Mouse (Mus musculus) forebrain, embryonic 12.5 days (tissue): ENCODE data around the gene Golgb1. TPM values are rescaled to one million over a fixed set of nuclear protein-coding genes. Genes with fewer than 3 reads are reported as not detected.

Experiments
- ATAC-seq: fragments of 200-750 bp; cut with Nextera tagmentation; 2 replicates; pipeline ENCODE4 v1.8.0; 2017; ENCODE audit warnings: moderate TSS enrichment; ENCODE audit not compliant: low FRiP score
- H3K27ac ChIP-seq: fragments of 300-500 bp; sonication (generic); 2 replicates; pipeline ENCODE4 v1.5.1; 2016; ENCODE audit warnings: mild to moderate bottlenecking
- H3K27me3 ChIP-seq: fragments of 300-500 bp; sonication (generic); 2 replicates; pipeline ENCODE4 v1.6.1; 2016; ENCODE audit warnings: mild to moderate bottlenecking
- H3K36me3 ChIP-seq: fragments of 300-500 bp; sonication (generic); replicated peaks from 2 replicates; pipeline ENCODE4 v1.6.1; 2016; ENCODE audit warnings: mild to moderate bottlenecking
- H3K4me1 ChIP-seq: fragments of 300-500 bp; sonication (generic); 2 replicates; pipeline ENCODE4 v1.6.1; 2016
- H3K4me2 ChIP-seq: fragments of 300-500 bp; sonication (generic); 2 replicates; pipeline ENCODE4 v1.6.1; 2016; ENCODE audit warnings: mild to moderate bottlenecking, moderate library complexity
- H3K4me3 ChIP-seq: fragments of 300-500 bp; sonication (generic); replicated peaks from 2 replicates; pipeline ENCODE4 v1.5.1; 2016; ENCODE audit warnings: mild to moderate bottlenecking
- H3K9ac ChIP-seq: fragments of 300-500 bp; sonication (generic); 2 replicates; pipeline ENCODE4 v1.6.1; 2016; ENCODE audit warnings: mild to moderate bottlenecking
- H3K9me3 ChIP-seq: fragments of 300-500 bp; sonication (generic); 2 replicates; pipeline ENCODE4 v1.6.1; 2016
- WGBS: fragments of 180-500 bp; shearing (Covaris S2); methylation state at CpG from one replicate; pipeline ENCODE4 v1.1.7; 2016; 5-methylcytosine and 5-hydroxymethylcytosine counted together
- polyA plus RNA-seq: library from polyadenylated mRNA; unstranded; fragments of >200 nt; fragmentation: Nextera tagmentation; extraction: Ambion mirVana; gene quantifications from 2 replicates; pipeline ENCODE4 v1.2.1, GENCODE M21; 2016

The Golgb1 gene
- polyA plus RNA-seq, 1 experiment from 2014 or later, result 74.7 TPM

DNA sequence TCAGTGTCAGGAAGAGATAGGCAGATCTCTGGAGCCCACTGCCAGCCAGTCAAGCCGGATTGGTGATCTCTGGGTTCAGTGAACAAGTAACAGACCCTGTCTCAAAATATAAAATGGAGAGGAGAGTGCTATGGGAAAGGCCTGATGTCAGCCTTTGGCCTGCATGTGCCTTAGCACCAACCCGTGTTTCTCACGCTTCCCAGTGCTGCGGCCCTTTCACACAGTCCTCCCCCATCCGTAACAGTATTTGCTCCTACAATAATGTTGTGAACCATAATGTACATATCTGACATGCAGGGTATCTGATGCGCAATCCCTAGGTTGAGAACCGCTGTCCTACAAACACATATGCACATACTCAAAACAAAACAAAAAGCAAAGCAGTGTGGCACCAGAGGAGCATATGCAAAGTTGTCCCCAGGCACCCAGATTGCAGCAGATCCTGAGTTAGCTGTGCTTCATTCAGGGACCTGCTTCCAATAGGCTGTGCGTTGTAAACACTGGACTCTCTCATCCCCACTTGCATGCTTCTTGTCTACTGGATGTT is 46.2 kb downstream of the Golgb1 start:
- H3K4me1 ChIP-seq, result no peaks in the 10 kb centered on the region
- H3K27ac ChIP-seq, result no peak overlapping the region
- ATAC-seq, result no peak
- no peak overlapping the region for H3K4me3 ChIP-seq
- no peaks in the 10 kb centered on the region for H3K9me3 ChIP-seq
- no peak overlapping the region for H3K4me2 ChIP-seq
- no peak overlapping the region for H3K9ac ChIP-seq
- peaks cover 42% of the 10 kb centered on the region for H3K36me3 ChIP-seq
- H3K27me3 ChIP-seq, result no peaks in the 10 kb centered on the region
- WGBS, result 90% methylated on average over 8 of the region's 8 CpGs

DNA sequence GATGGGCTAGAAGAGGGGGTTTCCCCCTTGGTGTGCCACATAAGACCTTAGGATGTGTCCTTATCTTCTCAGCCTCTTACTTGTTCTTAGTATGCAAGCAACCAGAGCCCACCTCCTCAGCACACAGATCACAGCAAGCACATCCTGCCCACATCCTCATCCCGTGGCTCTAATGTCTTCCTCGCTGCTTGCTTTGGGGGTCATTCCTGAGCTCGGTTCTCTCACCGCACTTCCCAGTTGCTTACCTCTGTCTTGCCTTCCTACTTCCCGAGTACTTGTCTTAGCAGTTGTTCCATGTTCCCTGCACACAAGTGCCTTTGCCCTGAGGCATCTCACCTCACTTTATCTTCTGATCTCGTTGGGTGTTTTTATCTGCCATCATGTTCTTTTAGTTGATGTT is 47.0 kb downstream of the Golgb1 start:
- Histone ChIP-seq H3K27ac (no peak overlapping the region), H3K36me3 (peaks cover 43% of the 10 kb centered on the region), H3K9me3 (no peaks in the 10 kb centered on the region), H3K4me3 (no peak overlapping the region), H3K4me1 (no peaks in the 10 kb centered on the region), H3K9ac (no peak overlapping the region), H3K4me2 (no peak overlapping the region), H3K27me3 (no peaks in the 10 kb centered on the region)
- no peak for ATAC-seq
- WGBS, result 93% methylated on average over 6 of the region's 6 CpGs

DNA sequence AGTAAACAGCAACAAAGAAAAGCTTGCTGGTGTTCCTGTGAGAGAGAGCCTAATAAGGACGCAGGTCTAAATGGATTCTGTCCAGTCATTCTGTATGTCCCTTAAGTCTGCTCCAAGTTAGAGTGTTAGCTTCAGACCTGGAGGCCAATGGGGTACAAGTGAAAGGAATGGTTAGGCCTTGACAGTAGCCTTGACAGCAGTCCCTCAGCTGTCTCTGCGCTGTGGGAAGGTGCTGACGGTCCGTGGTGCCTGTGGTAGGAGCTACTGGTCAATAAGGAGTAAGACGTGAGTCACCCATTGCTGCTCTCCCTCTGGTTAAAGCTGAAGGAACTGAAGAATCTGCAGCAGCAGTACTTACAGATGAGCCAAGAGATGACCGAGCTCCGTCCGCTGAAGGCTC is 49.4 kb downstream of the Golgb1 start:
- Histone ChIP-seq H3K4me3 (no peak overlapping the region), H3K27me3 (no peaks in the 10 kb centered on the region), H3K9ac (no peak overlapping the region), H3K4me1 (no peaks in the 10 kb centered on the region), H3K27ac (no peak overlapping the region), H3K4me2 (no peak overlapping the region), H3K9me3 (no peaks in the 10 kb centered on the region), H3K36me3 (peaks cover 49% of the 10 kb centered on the region)
- WGBS, result 95% methylated on average over 8 of the region's 8 CpGs
- ATAC-seq, result no peak

DNA sequence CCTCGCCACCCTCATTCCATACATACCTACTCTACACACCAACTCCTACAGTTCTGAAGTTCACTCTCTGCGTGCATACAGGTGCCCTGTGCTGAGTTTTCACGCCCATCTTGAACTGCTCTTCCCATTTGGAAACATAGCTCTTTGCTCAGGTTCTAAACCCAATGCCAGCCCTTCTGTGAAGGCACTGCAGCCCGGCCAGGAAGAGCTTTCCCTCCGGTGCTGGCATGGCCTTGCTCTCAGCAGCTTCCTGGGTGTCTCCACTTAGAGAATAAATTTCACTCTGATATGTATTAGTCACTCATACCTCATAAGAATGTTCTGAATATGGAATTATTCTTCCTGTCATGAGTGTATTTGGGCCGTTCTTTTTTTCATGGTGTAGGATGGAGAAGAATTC is 50.4 kb downstream of the Golgb1 start:
- Histone ChIP-seq H3K27ac (no peak overlapping the region), H3K9ac (no peak overlapping the region), H3K4me2 (no peak overlapping the region), H3K4me1 (no peaks in the 10 kb centered on the region), H3K27me3 (no peaks in the 10 kb centered on the region), H3K9me3 (no peaks in the 10 kb centered on the region), H3K4me3 (no peak overlapping the region), H3K36me3 (peaks cover 56% of the 10 kb centered on the region)
- WGBS, result 91% methylated on average over 6 of the region's 6 CpGs
- no peak for ATAC-seq

DNA sequence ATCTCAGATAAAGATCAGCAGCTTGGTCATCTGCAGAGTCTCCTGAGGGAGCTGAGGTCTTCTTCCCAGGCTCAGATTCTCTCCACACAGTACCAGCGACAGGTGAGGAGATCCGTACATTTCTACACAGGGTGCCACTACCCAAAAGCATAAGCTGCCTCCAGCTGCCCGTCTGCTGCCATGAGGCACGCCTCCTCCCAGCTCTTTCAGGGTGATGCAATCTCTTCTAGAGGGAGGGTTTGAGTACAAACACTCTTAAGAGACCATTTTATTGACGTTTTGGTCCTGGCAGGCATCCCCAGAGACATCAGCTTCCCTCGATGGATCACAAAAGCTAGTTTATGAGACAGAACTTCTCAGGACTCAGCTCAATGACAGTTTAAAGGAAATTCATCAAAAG is 50.9 kb downstream of the Golgb1 start:
- Histone ChIP-seq H3K9ac (no peak overlapping the region), H3K4me1 (no peaks in the 10 kb centered on the region), H3K27ac (no peak overlapping the region), H3K4me2 (no peak overlapping the region), H3K36me3 (peaks cover 61% of the 10 kb centered on the region), H3K9me3 (no peaks in the 10 kb centered on the region), H3K4me3 (no peak overlapping the region), H3K27me3 (no peaks in the 10 kb centered on the region)
- WGBS, result 86% methylated on average over 6 of the region's 6 CpGs
- no peak for ATAC-seq

DNA sequence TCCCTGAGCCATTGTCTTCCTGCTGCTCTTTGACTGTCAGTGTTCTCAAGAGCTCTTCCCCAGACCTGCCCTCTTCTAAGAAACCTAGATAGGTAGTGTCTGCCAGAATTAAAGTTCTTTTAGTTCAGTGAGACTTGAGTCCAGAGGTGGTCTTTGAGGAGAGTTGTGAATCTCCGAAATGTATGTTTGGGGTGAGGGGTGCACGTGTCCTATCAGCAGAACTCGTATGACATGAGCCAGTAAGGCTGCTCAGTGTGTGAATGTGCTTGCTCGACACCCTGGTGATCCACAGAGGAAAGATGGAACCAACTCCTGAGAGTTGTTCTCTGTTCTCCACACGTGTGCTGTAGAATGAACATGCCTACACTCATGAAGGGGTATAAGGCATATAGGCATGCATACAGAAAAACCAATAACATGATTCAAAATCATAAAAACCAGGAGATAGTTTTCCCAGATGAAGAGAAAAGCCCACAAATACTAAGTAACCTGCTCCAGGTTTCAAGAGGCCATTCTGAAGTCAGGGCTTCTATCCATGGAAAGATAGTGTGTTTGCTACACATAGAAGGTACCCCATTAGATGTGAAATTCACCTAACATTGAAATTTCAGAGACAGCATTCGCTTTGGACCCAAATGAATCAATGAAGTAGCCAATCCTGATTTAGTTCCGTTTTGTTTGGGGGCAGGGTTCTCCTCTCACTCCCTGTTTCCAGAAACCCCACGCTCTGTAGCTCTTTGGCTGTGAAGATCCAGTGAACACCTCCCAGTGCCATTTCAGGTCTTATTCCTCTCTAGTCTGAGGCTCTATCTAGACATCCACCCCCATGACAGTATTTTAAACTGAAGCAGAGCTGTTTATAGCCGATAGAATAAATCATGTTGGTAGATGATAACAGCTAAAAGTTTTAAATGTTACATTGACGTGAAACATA is 51.8 kb downstream of the Golgb1 start:
- H3K27ac ChIP-seq, result no peak overlapping the region
- H3K27me3 ChIP-seq, result no peaks in the 10 kb centered on the region
- no peaks in the 10 kb centered on the region for H3K4me1 ChIP-seq
- H3K4me2 ChIP-seq, result no peak overlapping the region
- no peak for ATAC-seq
- no peak overlapping the region for H3K4me3 ChIP-seq
- no peak overlapping the region for H3K9ac ChIP-seq
- WGBS, result 92% methylated on average over 10 of the region's 10 CpGs
- no peaks in the 10 kb centered on the region for H3K9me3 ChIP-seq
- peaks cover 69% of the 10 kb centered on the region for H3K36me3 ChIP-seq

DNA sequence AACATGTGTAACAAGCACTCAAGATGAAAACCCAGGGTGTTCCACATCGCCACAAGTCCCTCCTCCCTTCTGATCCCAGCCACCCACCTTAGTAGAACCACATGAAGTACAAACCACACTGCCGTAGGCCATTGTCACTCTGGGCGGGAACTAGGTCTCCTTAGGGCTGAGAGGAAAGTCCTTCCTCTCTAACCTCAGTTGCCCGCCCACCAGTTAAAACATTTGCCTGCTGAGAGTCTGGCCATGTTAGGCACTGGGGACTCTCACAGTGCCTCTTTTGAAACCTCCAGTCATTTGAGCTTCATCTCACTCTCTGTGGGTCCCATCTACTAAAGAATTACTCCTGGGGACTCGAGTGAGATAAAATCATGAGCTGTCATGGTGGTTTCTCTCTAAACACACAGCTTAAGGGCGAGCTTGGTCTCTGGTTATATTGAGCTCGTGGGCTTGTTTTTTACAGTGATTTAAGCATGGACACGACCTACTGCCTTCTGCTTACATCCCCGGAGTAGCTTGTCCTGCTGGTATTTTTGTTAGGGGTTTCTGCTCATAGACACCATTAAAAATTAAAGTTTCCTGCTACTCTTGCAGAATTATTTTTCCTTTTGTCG is 52.7 kb downstream of the Golgb1 start:
- 84% methylated on average over 10 of the region's 10 CpGs for WGBS

DNA sequence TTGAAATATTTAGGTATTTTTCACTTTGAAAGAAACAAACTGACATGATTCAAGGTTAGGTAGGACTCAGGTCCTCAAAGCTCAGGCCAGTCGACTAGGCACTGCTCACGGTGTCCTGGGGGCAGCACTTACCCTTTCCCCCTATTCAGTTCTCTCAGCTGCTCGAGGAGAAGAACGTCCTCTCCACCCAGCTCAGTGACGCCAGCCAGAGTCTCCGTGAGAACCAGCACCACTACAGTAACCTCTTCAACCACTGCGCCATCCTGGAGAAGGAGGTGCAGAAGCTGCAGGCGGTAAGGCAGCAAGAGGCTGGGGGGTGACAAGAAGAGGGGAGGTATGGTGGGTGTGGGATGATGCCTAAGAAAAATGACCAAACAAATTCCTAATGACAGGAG is 53.2 kb downstream of the Golgb1 start:
- Histone ChIP-seq H3K4me3 (no peak overlapping the region), H3K36me3 (peaks cover 83% of the 10 kb centered on the region), H3K4me1 (no peaks in the 10 kb centered on the region)

More for the DNA sequence above, 52.7 kb downstream of the Golgb1 start:
- Histone ChIP-seq H3K27ac (no peak overlapping the region), H3K4me1 (no peaks in the 10 kb centered on the region), H3K36me3 (peaks cover 78% of the 10 kb centered on the region), H3K9me3 (no peaks in the 10 kb centered on the region), H3K9ac (no peak overlapping the region), H3K27me3 (no peaks in the 10 kb centered on the region), H3K4me3 (no peak overlapping the region), H3K4me2 (no peak overlapping the region)
- ATAC-seq, result no peak

DNA sequence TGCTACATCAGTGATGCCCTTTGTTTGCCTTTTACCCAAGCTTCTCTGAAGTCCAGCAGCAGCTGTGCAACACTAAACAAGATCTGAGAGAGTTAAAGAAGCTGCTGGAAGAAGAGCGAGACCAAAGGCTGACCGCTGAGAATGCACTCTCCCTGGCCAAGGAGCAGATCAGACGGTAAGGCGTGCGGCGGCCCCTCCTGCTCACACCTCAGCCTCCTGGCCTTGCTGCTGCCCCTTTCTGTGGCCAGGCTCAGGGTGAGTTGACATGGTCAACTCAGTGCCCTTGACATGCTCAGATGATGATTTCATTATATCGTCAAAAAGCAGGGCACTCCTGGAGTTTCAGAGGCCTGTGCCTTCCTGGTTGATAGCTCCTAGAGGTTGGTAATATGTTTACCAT is 54.3 kb downstream of the Golgb1 start:
- Histone ChIP-seq H3K27me3 (no peaks in the 10 kb centered on the region), H3K36me3 (peaks cover 87% of the 10 kb centered on the region), H3K4me1 (no peaks in the 10 kb centered on the region), H3K4me2 (no peak overlapping the region), H3K27ac (no peak overlapping the region), H3K9ac (no peak overlapping the region), H3K9me3 (no peaks in the 10 kb centered on the region), H3K4me3 (no peak overlapping the region)
- 94% methylated on average over 7 of the region's 7 CpGs for WGBS
- no peak for ATAC-seq

More for the DNA sequence above, 53.2 kb downstream of the Golgb1 start:
- 91% methylated on average over 8 of the region's 8 CpGs for WGBS
- no peak overlapping the region for H3K4me2 ChIP-seq
- no peak for ATAC-seq
- H3K9ac ChIP-seq, result no peak overlapping the region
- H3K27me3 ChIP-seq, result no peaks in the 10 kb centered on the region
- H3K27ac ChIP-seq, result no peak overlapping the region
- no peaks in the 10 kb centered on the region for H3K9me3 ChIP-seq

DNA sequence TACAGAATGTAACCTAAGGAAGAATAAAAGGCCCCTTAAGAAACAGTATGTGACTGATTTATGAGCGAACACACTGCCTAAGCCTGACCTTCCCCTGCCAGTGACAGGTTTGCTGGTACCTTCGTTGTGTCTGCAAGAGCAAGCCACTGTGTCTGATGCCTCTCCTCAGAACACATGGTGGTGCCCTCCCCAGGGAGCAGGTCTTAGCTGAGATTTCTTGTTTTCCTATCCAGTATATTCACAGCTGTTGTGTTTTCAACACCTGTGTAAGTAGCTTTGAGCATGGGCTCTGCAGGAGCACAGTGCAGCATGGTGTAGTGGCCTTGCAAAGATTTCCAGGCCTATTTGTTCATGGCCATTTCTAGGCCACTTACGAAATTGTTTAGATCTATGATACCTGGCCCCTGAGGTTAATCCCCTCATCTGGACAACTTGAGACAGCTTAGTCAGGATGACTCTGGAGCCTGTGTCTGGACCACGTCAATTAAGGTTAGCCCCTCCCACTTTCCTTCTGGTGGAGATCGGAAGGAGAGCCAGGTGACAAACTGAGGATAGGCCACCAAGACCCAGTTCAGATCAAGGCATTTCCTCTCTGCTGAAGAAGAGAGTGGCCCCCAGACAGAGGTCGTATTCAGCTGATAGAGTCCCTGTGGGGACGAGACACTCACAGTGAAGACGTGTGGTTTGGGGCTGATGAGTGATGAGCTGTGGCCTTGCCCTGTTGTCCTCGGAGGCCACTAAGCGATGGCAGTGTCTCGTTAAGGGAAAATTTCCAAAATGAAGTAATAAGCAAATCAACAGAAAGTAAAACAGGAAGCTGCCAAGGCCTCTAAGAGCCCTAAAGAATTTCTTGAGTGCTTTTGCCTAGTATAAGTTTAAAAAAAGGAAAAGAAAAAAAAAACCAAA is 55.5 kb downstream of the Golgb1 start:
- no peaks in the 10 kb centered on the region for H3K27me3 ChIP-seq
- H3K36me3 ChIP-seq, result peaks cover 78% of the 10 kb centered on the region
- H3K9ac ChIP-seq, result no peak overlapping the region
- no peak overlapping the region for H3K4me2 ChIP-seq
- 85% methylated on average over 11 of the region's 11 CpGs for WGBS
- no peaks in the 10 kb centered on the region for H3K4me1 ChIP-seq
- ATAC-seq, result no peak
- H3K9me3 ChIP-seq, result no peaks in the 10 kb centered on the region
- H3K4me3 ChIP-seq, result no peak overlapping the region
- no peak overlapping the region for H3K27ac ChIP-seq

DNA sequence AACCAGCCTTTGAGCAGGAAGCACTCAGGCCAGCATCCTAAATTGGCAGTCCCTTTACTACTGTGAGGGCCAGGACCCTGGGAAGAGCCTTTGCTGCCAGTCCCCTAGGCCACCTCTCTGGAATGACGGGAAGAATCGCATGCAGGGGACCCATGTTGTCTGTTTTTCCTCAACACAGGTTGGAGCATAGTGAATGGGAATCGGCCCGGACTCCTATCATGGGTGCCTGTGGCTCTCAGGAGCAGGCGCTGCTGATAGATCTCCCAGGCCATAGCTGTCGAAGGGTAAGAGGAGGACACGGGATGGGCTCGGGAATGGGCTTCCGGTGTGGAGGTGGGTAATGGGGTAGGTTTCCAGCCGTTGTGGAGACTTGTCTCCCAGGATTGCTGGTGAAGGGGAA is 56.4 kb downstream of the Golgb1 start:
- no peak overlapping the region for H3K4me3 ChIP-seq
- H3K4me1 ChIP-seq, result no peaks in the 10 kb centered on the region
- H3K27ac ChIP-seq, result no peak overlapping the region
- 96% methylated on average over 10 of the region's 10 CpGs for WGBS
- ATAC-seq, result no peak
- H3K9me3 ChIP-seq, result no peaks in the 10 kb centered on the region
- no peak overlapping the region for H3K9ac ChIP-seq
- H3K4me2 ChIP-seq, result no peak overlapping the region
- peaks cover 69% of the 10 kb centered on the region for H3K36me3 ChIP-seq
- H3K27me3 ChIP-seq, result no peaks in the 10 kb centered on the region

DNA sequence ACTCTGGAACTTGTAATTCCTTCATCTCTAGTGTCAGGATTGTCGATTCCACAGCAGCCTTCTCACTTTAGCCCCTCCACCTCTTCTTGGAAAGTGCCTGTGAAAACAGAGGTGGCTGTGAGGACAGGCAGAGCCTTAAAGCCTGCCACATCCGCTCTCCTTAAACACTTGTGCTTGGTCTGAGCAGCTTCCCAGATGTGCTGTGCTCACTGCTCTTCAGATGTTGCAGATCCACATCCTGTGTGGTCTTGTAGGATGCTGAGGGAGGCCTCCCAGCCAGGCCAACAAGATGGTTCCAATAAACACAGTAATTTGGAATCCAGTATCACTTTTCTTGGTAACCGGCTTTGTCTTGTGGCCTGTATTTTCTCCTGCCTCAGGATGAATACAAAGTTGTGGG is 57.0 kb downstream of the Golgb1 start:
- no peaks in the 10 kb centered on the region for H3K9me3 ChIP-seq
- WGBS, result 86% methylated on average over 3 of the region's 3 CpGs
- H3K27me3 ChIP-seq, result no peaks in the 10 kb centered on the region

More for the DNA sequence above, 57.0 kb downstream of the Golgb1 start:
- H3K36me3 ChIP-seq, result peaks cover 63% of the 10 kb centered on the region
- H3K4me1 ChIP-seq, result no peaks in the 10 kb centered on the region
- H3K9ac ChIP-seq, result no peak overlapping the region
- H3K4me3 ChIP-seq, result no peak overlapping the region
- H3K27ac ChIP-seq, result no peak overlapping the region
- no peak overlapping the region for H3K4me2 ChIP-seq
- no peak for ATAC-seq
